Mouse (Mus musculus) heart, adult 2 months (tissue): ENCODE results near the gene Med7.
"Not testable (repeated sequence)": the region's sequence is repeated elsewhere in the genome, so short reads cannot be mapped to it uniquely, and the experiment has no call there.

ENCODE experiments used
- CTCF ChIP-seq: fragments of 200-600 bp; IDR thresholded peaks from 2 replicates; pipeline ENCODE4 v1.8.1; 2022; ENCODE audit warnings: antibody characterized with exemption, mild to moderate bottlenecking, moderate library complexity
- EP300 ChIP-seq: fragments of 200-500 bp; IDR thresholded peaks from 2 replicates; pipeline ENCODE4 v1.6.1; 2011; ENCODE audit warnings: low read depth, low read length, control low read depth; ENCODE audit not compliant: insufficient read depth
- POLR2A ChIP-seq: fragments of 200-500 bp; IDR thresholded peaks from 2 replicates; pipeline ENCODE4 v1.6.1; 2011; ENCODE audit warnings: mild to moderate bottlenecking, low read depth, low read length, control low read depth; ENCODE audit not compliant: insufficient read depth

- TF ChIP-seq POLR2A, CTCF, EP300: not testable (repeated sequence)
These were observed 8.6 kb upstream of the Med7 start for GRCm38 (mm10) chr11:46428131-46428530.
